Mouse (Mus musculus) megakaryocyte, embryonic 14.5 days (primary cell): ENCODE measurements around the gene Tbx4.

Experiments
- FLI1 ChIP-seq: IDR thresholded peaks from 2 replicates; pipeline ENCODE4 v1.6.1; 2012; ENCODE audit warnings: low read length, inconsistent platforms, mixed read lengths
- GATA1 ChIP-seq: IDR thresholded peaks from 3 replicates; pipeline ENCODE4 v1.6.1; 2012; ENCODE audit warnings: mixed read lengths, low read length, inconsistent platforms, borderline replicate concordance

DNA sequence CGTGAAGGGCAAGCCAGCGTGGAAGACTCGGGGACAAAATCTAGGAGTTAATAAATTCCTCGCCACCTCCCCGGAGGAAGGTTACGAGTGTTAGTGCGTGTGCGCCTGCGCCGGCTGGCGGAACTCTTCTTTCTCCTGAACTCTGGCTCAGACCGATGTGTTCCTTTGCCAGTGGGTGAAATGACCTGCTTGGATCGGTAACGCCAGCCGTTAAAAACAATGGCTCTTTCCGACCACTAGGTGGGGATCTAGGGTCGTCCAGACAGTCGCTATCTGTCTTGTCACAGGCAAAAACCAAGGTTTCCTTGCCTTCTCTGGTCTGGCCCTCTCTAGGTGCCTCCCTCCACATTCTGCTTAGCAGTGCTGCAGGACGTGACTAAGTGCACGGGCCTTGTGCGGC lies 37.2 kb upstream of the Tbx4 start:
- TF ChIP-seq GATA1 (no peak), FLI1 (no peak)
